30 mouse cellular contexts compared by ENCODE assay signal in the genomic region with DNA sequence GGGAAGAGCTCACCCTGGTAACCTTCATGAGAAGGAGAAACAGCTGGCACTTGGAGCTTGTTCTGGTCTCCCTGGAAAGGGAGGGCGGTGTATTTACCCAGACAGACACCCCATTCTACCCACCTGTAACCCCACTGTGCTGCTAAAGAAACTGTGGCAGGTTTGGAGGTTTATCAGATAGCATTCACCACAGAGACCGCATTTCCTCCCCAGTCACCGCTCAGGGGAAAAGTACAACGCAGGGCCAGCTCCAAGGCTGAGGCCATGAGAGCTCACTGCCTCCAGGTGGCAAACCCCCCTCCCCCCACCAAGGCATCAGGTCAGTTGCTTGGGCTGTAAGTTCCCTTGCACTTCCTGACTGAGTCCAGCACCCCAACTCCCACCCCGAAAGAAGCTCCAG. TPM values are rescaled to one million over a fixed set of nuclear protein-coding genes. Genes with fewer than 3 reads are reported as not detected.
DNase-seq lines count a peak whose midpoint lies in the region; ATAC-seq and TF ChIP-seq lines count a peak whose summit lies in the region.
"Had no signal": no experiment of that assay in that cellular context is flagged by ENCODE, and none has a peak within 500 bp of the region (broad histone marks: within the 10 kb centered on the region; RNA-seq: fewer than 3 reads in every experiment).

No protein-coding gene starts in this region.

- peak overlapping the region; percentile 45; the same call in 1 of the 2 replicates for H3K4me3 ChIP-seq in E14TG2a.4 (replicated peaks; ENCODE audit: low read length)
- H3K4me3 ChIP-seq in hindbrain, embryonic 11.5 days (ENCODE audit: low read depth, low read length): no peak overlapping the region
- H3K4me3 ChIP-seq: embryonic facial prominence, embryonic 10.5 days; embryonic facial prominence, embryonic 13.5 days; erythroblast, embryonic 14.5 days; forebrain, embryonic 12.5 days; forebrain, embryonic 15.5 days; heart, adult 2 months; hindbrain, embryonic 10.5 days had no signal

- no peak overlapping the region for H3K9ac ChIP-seq in hindbrain, embryonic 11.5 days (ENCODE audit: low read depth, low read length)
- H3K9ac ChIP-seq: embryonic facial prominence, embryonic 13.5 days; forebrain, embryonic 12.5 days; forebrain, embryonic 15.5 days had no signal

- peaks cover 18% of the 10 kb centered on the region for H3K27me3 ChIP-seq in E14TG2a.4 (ENCODE audit: insufficient read depth, low read length)
- no peaks in the 10 kb centered on the region for H3K27me3 ChIP-seq in hindbrain, embryonic 11.5 days (ENCODE audit: control insufficient read depth, insufficient read depth, low read length)
- H3K27me3 ChIP-seq: forebrain, embryonic 15.5 days had no signal

- WGBS in hindbrain, embryonic 11.5 days: 40% methylated on average over 5 of the region's 5 CpGs

- H3K9me3 ChIP-seq in E14TG2a.4 (ENCODE audit: low read length): peaks cover 10% of the 10 kb centered on the region
- no peaks in the 10 kb centered on the region for H3K9me3 ChIP-seq in hindbrain, embryonic 11.5 days (ENCODE audit: control insufficient read depth, low read length)
- H3K9me3 ChIP-seq: embryonic facial prominence, embryonic 10.5 days; embryonic facial prominence, embryonic 13.5 days; forebrain, embryonic 12.5 days; forebrain, embryonic 15.5 days; hindbrain, embryonic 10.5 days had no signal

- TF ChIP-seq CTCF in E14TG2a.4 (conservative IDR thresholded peaks at IDR 0.05; ENCODE audit: low read length): no peak

- H3K27ac ChIP-seq in hindbrain, embryonic 11.5 days (ENCODE audit: low read depth, low read length): no peak overlapping the region
- H3K27ac ChIP-seq: embryonic facial prominence, embryonic 10.5 days; embryonic facial prominence, embryonic 13.5 days; forebrain, embryonic 12.5 days; forebrain, embryonic 15.5 days; heart, adult 2 months; hindbrain, embryonic 14.5 days; hindbrain, postnatal 0 days had no signal

- peaks cover 11% of the 10 kb centered on the region for H3K4me1 ChIP-seq in E14TG2a.4 (replicated peaks; ENCODE audit: low read depth, low read length)
- no peaks in the 10 kb centered on the region; the same call in 1 of the 2 replicates for H3K4me1 ChIP-seq in hindbrain, embryonic 11.5 days (replicated peaks; ENCODE audit: control insufficient read depth, insufficient read depth, low read length)
- H3K4me1 ChIP-seq: forebrain, embryonic 15.5 days had no signal

- no peak overlapping the region for H3K4me2 ChIP-seq in hindbrain, embryonic 11.5 days (replicated peaks; ENCODE audit: low read depth, low read length)
- H3K4me2 ChIP-seq: embryonic facial prominence, embryonic 13.5 days; forebrain, embryonic 12.5 days; forebrain, embryonic 15.5 days; heart, embryonic 11.5 days; hindbrain, embryonic 14.5 days had no signal

- H3K36me3 ChIP-seq in E14TG2a.4 (ENCODE audit: insufficient read depth, low read length): no peaks in the 10 kb centered on the region
- no peaks in the 10 kb centered on the region for H3K36me3 ChIP-seq in hindbrain, embryonic 11.5 days (ENCODE audit: control insufficient read depth, insufficient read depth, low read length)
- H3K36me3 ChIP-seq: embryonic facial prominence, embryonic 10.5 days; embryonic facial prominence, embryonic 13.5 days; forebrain, embryonic 12.5 days; forebrain, embryonic 15.5 days; G1E; hindbrain, embryonic 10.5 days had no signal

- no peak for ATAC-seq in hindbrain, embryonic 11.5 days (ENCODE audit: low FRiP score)
- ATAC-seq in CD4-positive, CD25-positive, alpha-beta regulatory T cell, adult 4 months: no peak
- ATAC-seq: forebrain, embryonic 15.5 days; inflammation-experienced regulatory T-cells, adult 6 months had no signal

- peak; percentile 61 to 74 for DNase-seq in thymus, adult 18-20 months
- DNase-seq in thymus, postnatal 10 days (ENCODE audit: low spot score in 2 of 2): peak; percentile 53 to 63
- peak; percentile 70 to 79 for DNase-seq in thymus, postnatal 36 days
- no peak for DNase-seq in hindbrain, embryonic 11.5 days (ENCODE audit: low spot score)
- no peak for DNase-seq in kidney, postnatal 25 days
- DNase-seq: adrenal gland, adult 2 months; adrenal gland, postnatal 14 days; cerebellum, adult 11 months; cerebellum, adult 2 months; cerebellum, adult 9-11 months; cerebellum, postnatal 25 days; embryo, embryonic 11 days; gastrocnemius, postnatal 10 days; gastrocnemius, postnatal 36 days; heart, adult 2 months; heart, postnatal 10 days; heart, postnatal 36 days had no signal

RNA-seq across cellular contexts. Expression of a gene that starts 39.4 kb away (rescaled TPM):
- 0.82 and 2.4 TPM in 2 replicates for polyA plus RNA-seq in hindbrain, embryonic 11.5 days (2014; fragmentation: Nextera tagmentation; extraction: Ambion mirVana)
- not detected for polyA plus RNA-seq in CD4-positive, CD25-positive, alpha-beta regulatory T cell, adult 4 months (2017; shearing (Covaris generic))
- polyA plus RNA-seq: erythroblast, embryonic 14.5 days; forebrain, embryonic 15.5 days; G1E; hindbrain, embryonic 14.5 days; inflammation-experienced regulatory T-cells, adult 6 months had no signal

Comparison
In these comparisons a context has a peak if more than half of its experiments do, and no peak if none do; other contexts are left out.
1. DNase-seq: peak in thymus, adult 18-20 months (2 of 2), thymus, postnatal 10 days (2 of 2) and thymus, postnatal 36 days (2 of 2); none in hindbrain, embryonic 11.5 days (single experiment) and kidney, postnatal 25 days (0 of 2).